Mouse (Mus musculus) heart, postnatal 0 days (tissue): ENCODE measurements at regions not wholly inside any gene's neighbourhood (a gene's known extent, or its start where the extent isn't known, plus 50 kb on each side); places are given as distances from the start of the nearest gene placed in this dataset.

ENCODE experiments used
- CTCF ChIP-seq: IDR thresholded peaks from 2 replicates; pipeline ENCODE4 v1.5.1; 2016; ENCODE audit warnings: antibody characterized with exemption, control low read depth, low read depth
- EP300 ChIP-seq: IDR thresholded peaks from 2 replicates; pipeline ENCODE4 v1.6.1; 2016; ENCODE audit warnings: antibody characterized with exemption, low read depth

- TF ChIP-seq CTCF (no peak), EP300 (no peak)
Observed at GRCm38 (mm10) chr2:61310405-61310804, 268.0 kb upstream of the Tank start.
